In genomic region chr1:189006267-189006666, GRCm38 (mm10) we compare ENCODE assay signal across 9 mouse cellular contexts. TPM values are rescaled to one million over a fixed set of nuclear protein-coding genes. Genes with fewer than 3 reads are reported as not detected.
DNase-seq lines count a peak whose midpoint lies in the region; ATAC-seq and TF ChIP-seq lines count a peak whose summit lies in the region.
"Had no signal": no experiment of that assay in that cellular context is flagged by ENCODE, and none has a peak within 500 bp of the region (broad histone marks: within the 10 kb centered on the region; RNA-seq: fewer than 3 reads in every experiment).

No protein-coding gene starts in this region.

- no peak for TF ChIP-seq RAD21 in CH12.LX (IDR thresholded peaks at IDR 0.05; ENCODE audit: low read depth, low read length)

- H3K4me3 ChIP-seq in erythroblast, embryonic 14.5 days (replicated peaks): peak overlapping the region; percentile 91
- H3K4me3 ChIP-seq in CH12.LX (replicated peaks in 1 of 3; ENCODE audit: low read depth in 2 of 3, low read length in 2 of 3, poor library complexity in 1 of 3): no peak overlapping the region
- H3K4me3 ChIP-seq in liver, postnatal 0 days (ENCODE audit: low read depth, low read length): peak overlapping the region; percentile 100; the same call in 1 of the 2 replicates

- TF ChIP-seq POLR2A in CH12.LX (IDR thresholded peaks at IDR 0.05; ENCODE audit: low read depth, low read length): no peak

- 46% methylated on average over 5 of the region's 5 CpGs for WGBS in liver, postnatal 0 days (ENCODE audit: insufficient replicate concordance)

- peaks cover 32% of the 10 kb centered on the region for H3K4me1 ChIP-seq in erythroblast, embryonic 14.5 days (ENCODE audit: control insufficient read depth)
- peaks cover 4 to 26% of the 10 kb centered on the region in 2 experiments; a peak in 3 of 4 replicates for H3K4me1 ChIP-seq in CH12.LX (ENCODE audit: control insufficient read depth in 1 of 2, insufficient read depth in 2 of 2)
- H3K4me1 ChIP-seq in liver, postnatal 0 days (ENCODE audit: insufficient read depth): peaks cover 13% of the 10 kb centered on the region

- no peaks in the 10 kb centered on the region; the same call in 1 of the 2 replicates for H3K27me3 ChIP-seq in erythroblast, embryonic 14.5 days (ENCODE audit: control insufficient read depth)
- H3K27me3 ChIP-seq in CH12.LX (replicated peaks): no peaks in the 10 kb centered on the region
- H3K27me3 ChIP-seq in liver, postnatal 0 days (ENCODE audit: insufficient read depth, low read length): no peaks in the 10 kb centered on the region

- H3K4me2 ChIP-seq in CH12.LX (ENCODE audit: insufficient read depth, low read depth, poor library complexity, severe bottlenecking): peak overlapping the region; percentile 82
- H3K4me2 ChIP-seq in liver, postnatal 0 days (ENCODE audit: low read depth, low read length): peak overlapping the region; percentile 96

- no peak for TF ChIP-seq CTCF in CH12.LX (conservative IDR thresholded peaks at IDR 0.05 in 1 of 2, IDR thresholded peaks at IDR 0.05 in 1 of 2; ENCODE audit: low read depth in 2 of 2, low read length in 2 of 2)
- TF ChIP-seq CTCF in liver, postnatal 0 days (IDR thresholded peaks at IDR 0.05; ENCODE audit: low read depth): no peak

- dilution Hi-C loops in CH12.LX (cut with MboI; ENCODE audit: extremely low pct_ligation_motif_present, extremely low pct_unique_long_range_greater_than_20kb, low sequenced_read_pairs): no loop called here

- no peak for ATAC-seq in erythroblast, adult 5-6 weeks (replicated peaks; ENCODE audit: low FRiP score, poor library complexity, severe bottlenecking)
- ATAC-seq in granulocyte monocyte progenitor cell, adult 5-6 weeks (replicated peaks; ENCODE audit: poor library complexity, severe bottlenecking): 0 out of 2 replicates have a peak, but pooled peaks have one; percentile 14
- peak; percentile 54 for ATAC-seq in liver, postnatal 0 days

- no peak overlapping the region for H3K9ac ChIP-seq in CH12.LX (ENCODE audit: insufficient read depth, low read depth)
- peak overlapping the region; percentile 96; the same call in 1 of the 2 replicates for H3K9ac ChIP-seq in liver, postnatal 0 days (replicated peaks)

- peaks cover 10% of the 10 kb centered on the region; the same call in 1 of the 2 replicates for H3K79me2 ChIP-seq in CH12.LX (replicated peaks; ENCODE audit: control insufficient read depth, extremely low read depth, insufficient read depth, poor library complexity, severe bottlenecking)

- DNase-seq in CH12.LX (ENCODE audit: extremely low read depth): peak; percentile 12
- DNase-seq in liver, postnatal 0 days: no peak
- DNase-seq in urinary bladder, postnatal 10 days (ENCODE audit: low spot score): no peak
- DNase-seq in ovary, postnatal 14 days (ENCODE audit: low spot score): no peak
- DNase-seq in kidney, postnatal 10 days: no peak
- DNase-seq: cerebellum, adult 18-20 months had no signal

- in situ Hi-C loops in CH12.LX (cut with MboI; ENCODE audit: low pct_ligation_motif_present, low pct_unique_long_range_greater_than_20kb, low sequenced_read_pairs): no loop called here

- peaks cover 33% of the 10 kb centered on the region for H3K36me3 ChIP-seq in erythroblast, embryonic 14.5 days (ENCODE audit: control insufficient read depth)
- H3K36me3 ChIP-seq in CH12.LX (replicated peaks in 1 of 2; ENCODE audit: control insufficient read depth in 1 of 2, insufficient read depth in 1 of 2, low read length in 1 of 2): peaks cover 6 to 30% of the 10 kb centered on the region in 2 experiments
- H3K36me3 ChIP-seq in liver, postnatal 0 days (replicated peaks; ENCODE audit: insufficient read depth, low read length): peaks cover 5% of the 10 kb centered on the region

- no peaks in the 10 kb centered on the region for H3K9me3 ChIP-seq in erythroblast, embryonic 14.5 days (ENCODE audit: control insufficient read depth, low read length)
- no peaks in the 10 kb centered on the region for H3K9me3 ChIP-seq in CH12.LX (replicated peaks; ENCODE audit: low read length)
- no peaks in the 10 kb centered on the region for H3K9me3 ChIP-seq in liver, postnatal 0 days (ENCODE audit: low read length)

- no peak overlapping the region for H3K27ac ChIP-seq in CH12.LX (ENCODE audit: insufficient read depth, low read depth)
- peak overlapping the region; percentile 76; the same call in 1 of the 2 replicates for H3K27ac ChIP-seq in liver, postnatal 0 days (ENCODE audit: low read depth)

- no peak for TF ChIP-seq EP300 in CH12.LX (IDR thresholded peaks at IDR 0.05; ENCODE audit: low read length)
- no peak for TF ChIP-seq EP300 in liver, postnatal 0 days (IDR thresholded peaks at IDR 0.05; ENCODE audit: low read depth)

TF ChIP-seq in CH12.LX, 34 proteins besides CTCF, POLR2A, EP300 and RAD21:
- TF ChIP-seq ZC3H11A (IDR thresholded peaks at IDR 0.05; ENCODE audit: low read depth, low read length) (no peak), NRF1 (IDR thresholded peaks at IDR 0.05; ENCODE audit: low read depth, low read length) (no peak), GABPA (IDR thresholded peaks at IDR 0.05; ENCODE audit: insufficient replicate concordance, low read depth, low read length) (no peak), ELF1 (IDR thresholded peaks at IDR 0.05; ENCODE audit: low read depth, low read length) (no peak), CHD1 (IDR thresholded peaks at IDR 0.05; ENCODE audit: low read depth, low read length) (no peak), UBTF (IDR thresholded peaks at IDR 0.05; ENCODE audit: low read depth, low read length) (no peak), TCF12 (IDR thresholded peaks at IDR 0.05; ENCODE audit: low read depth, low read length) (no peak), JUN (IDR thresholded peaks at IDR 0.05; ENCODE audit: insufficient read depth, low read depth, low read length) (no peak)

RNA-seq across cellular contexts. Expression of gene Kctd3, which starts 1.4 kb away (rescaled TPM):
- polyA plus RNA-seq in erythroblast, embryonic 14.5 days (2012): 4.4 and 4.7 TPM in 2 replicates
- total RNA-seq in erythroblast, adult 5-6 weeks (2015; ENCODE audit: low replicate concordance): 2.3 and 3.8 TPM in 2 replicates
- total RNA-seq in erythroblast, adult 5-6 weeks (2017; ENCODE audit: low replicate concordance): 4.6 and 8.1 TPM in 2 replicates
- total RNA-seq in CH12.LX (2012; rRNA removed) (16.5 and 18.0 TPM in 2 replicates), CH12.LX (2014; rRNA removed) (8.4 and 8.9 TPM in 2 replicates)
- 15.4 and 20.5 TPM in 2 replicates for polyA plus RNA-seq in CH12.LX (2012; ENCODE audit: insufficient read length, low read depth)
- 10.5 and 19.1 TPM in 2 replicates for total RNA-seq in granulocyte monocyte progenitor cell, adult 5-6 weeks (2014; fragmentation: Nextera tagmentation)
- 17.5 and 21.8 TPM in 2 replicates for total RNA-seq in granulocyte monocyte progenitor cell, adult 5-6 weeks (2017)
- 6.0 TPM in 2 replicates for polyA plus RNA-seq in liver, postnatal 0 days (2015; fragmentation: Nextera tagmentation; extraction: Ambion mirVana)

Comparison
In these comparisons a context has a peak if more than half of its experiments do, and no peak if none do; other contexts are left out.
1. H3K4me3 ChIP-seq: peak in erythroblast, embryonic 14.5 days (single experiment) and liver, postnatal 0 days (single experiment); none in CH12.LX (0 of 3).